Mouse (Mus musculus): ENCODE measurements around the gene Ppp1r2.
"Not testable (repeated sequence)": the region's sequence is repeated elsewhere in the genome, so short reads cannot be mapped to it uniquely, and the experiment has no call there.

The Ppp1r2 gene

DNA sequence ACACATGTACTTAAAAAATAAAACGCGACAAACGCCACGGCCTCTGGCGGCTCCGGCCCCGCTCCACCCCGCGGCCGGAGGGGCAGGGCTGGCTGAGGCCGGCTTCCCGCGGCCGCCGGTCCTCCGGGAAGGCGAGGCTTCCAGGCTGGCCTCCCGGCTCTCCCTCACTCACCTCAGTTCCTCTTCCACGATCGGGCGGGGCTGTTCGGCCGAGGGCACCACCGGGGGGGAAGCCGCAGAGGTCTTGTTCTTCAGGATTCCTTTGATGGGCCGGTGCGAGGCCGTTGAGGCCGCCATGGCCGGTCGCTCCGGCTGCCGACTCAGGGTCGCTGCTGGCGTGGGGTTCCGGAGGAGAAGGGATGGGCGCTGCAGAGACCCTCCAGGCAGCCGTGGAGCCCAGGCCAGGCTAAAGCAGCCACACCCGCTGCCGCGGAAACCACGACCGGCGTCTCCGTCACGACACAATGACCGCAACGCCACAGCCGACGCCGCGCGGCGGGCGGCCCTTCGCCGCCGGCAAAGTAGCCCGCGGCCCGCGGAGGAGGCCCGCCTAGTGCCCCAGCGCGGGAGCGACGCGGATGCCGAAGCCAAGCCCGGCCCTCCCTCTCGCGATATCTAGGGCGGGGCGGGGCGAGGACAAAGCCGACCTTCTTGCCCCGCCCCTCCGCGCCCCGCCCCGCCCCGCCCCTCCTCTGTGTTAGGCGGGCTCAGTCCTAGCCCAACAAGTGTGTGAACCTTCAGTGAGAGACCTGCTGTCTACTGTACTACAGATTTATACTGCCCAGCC is at the start of gene Ppp1r2:
Ppp1r2 (minus strand) TSS at position 604 of the 787 bp plus-strand sequence.
- peak; percentile 82 for DNase-seq (ENCODE audit: low read depth, low spot score)

DNA sequence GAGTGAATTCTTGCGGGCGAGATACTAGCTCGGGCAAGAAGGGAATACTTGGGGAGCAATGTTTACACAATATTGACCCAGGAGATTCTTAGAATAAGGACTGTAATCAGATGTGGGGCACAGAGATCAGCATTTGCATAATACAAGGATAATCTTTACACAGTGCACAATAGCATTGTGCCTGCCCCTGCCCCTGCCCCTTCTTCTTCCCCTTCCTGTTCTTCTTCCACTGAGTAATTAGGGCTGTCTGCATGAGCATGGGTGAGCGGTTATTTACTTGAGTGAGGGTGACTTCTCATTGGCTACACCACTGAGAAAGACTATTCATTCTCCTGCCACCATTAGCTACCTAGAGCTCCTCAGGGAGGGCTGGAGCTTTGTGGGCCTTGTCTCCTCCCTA is 46.4 kb upstream of the Ppp1r2 start:
- DNase-seq (ENCODE audit: low read depth, low spot score) = no peak

- no peak for DNase-seq (ENCODE audit: low read depth, low spot score)
These were observed 45.9 kb upstream of the Ppp1r2 start for GRCm38 (mm10) chr16:31320954-31321353.

DNA sequence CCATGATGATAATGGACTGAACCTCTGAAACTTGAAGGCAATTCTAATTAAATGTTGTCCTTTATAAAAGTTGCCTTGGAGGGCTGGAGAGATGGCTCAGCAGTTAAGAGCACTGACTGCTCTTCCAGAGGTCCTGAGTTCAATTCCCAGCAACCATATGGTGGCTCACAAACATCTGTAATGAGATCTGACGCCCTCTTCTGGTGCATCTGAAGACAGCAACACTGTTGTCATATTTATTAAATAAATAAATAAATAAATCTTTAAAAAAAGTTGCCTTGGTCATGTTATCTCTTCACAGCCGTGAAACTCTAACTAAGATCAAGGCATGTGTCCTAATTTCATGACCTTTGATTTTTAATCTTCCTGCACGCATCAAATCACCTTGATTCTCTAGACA is 44.6 kb upstream of the Ppp1r2 start:
- DNase-seq (ENCODE audit: low read depth, low spot score) = not testable (repeated sequence)

GRCm38 (mm10) chr16:31319316-31319715 is 44.2 kb upstream of the Ppp1r2 start:
- DNase-seq (ENCODE audit: low read depth, low spot score) = no peak

- DNase-seq (ENCODE audit: low read depth, low spot score) = no peak
These were observed 43.3 kb upstream of the Ppp1r2 start for GRCm38 (mm10) chr16:31318418-31318817.

- not testable (repeated sequence) for DNase-seq (ENCODE audit: low read depth, low spot score)
These were observed 41.4 kb upstream of the Ppp1r2 start for GRCm38 (mm10) chr16:31316246-31317143.

DNA sequence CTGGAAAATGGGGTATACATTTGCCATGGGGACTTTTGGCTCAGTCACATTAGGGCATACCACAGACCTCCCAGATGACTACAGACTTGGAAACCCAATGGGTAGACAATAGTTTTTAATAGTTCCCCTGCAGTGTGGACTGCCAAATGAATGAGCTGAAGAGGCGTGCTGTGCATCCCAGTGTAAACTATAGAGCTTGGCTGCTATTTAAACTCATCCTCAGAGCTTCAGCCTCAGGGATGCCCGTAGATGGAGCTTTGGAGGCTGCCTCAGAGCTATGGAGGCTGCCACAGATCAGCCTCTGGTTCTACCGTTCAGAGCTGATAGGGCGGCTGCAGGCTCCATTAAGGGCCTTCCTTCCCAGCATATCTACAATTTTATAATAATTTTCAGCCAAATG is 40.2 kb upstream of the Ppp1r2 start:
- no peak for DNase-seq (ENCODE audit: low read depth, low spot score)

DNA sequence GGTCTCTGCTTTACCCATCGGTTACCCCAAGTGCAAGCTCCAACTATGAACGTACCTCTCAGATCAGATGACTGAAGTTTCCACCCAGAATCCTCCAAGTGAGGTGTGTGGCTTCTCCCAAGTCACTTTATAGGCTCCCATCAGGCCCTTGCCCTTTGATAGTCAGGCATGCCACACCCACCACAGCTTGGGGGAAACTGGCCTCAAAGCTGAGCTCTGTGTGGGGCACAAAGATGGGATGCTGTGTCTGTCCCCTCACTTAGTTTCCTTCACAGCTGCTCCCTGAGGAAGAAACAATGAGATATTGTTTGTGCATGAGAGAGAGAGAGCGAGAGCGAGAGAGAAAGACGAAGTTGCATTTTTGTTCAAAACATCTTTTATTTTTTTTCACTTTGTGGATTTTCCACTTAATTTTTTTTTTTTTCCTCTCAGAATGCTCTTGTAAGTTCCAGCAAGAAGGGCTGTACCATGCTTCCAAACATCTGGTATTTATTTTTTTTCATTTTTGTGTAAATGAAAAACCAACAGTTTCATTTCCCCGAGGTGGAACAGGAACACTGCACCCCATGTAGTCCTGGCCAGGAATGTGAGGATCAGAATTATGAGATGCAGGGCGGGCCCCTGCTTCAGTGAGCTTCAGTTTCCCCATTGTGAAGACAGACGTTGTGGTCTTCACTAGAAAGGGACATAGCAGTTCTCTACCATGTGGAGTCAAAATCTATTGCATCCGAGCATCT is 39.6 kb upstream of the Ppp1r2 start, which contains the start of gene Apod:
Apod (minus strand) TSS at position 312 of the 737 bp plus-strand sequence.
- no peak for DNase-seq (ENCODE audit: low read depth, low spot score)

- DNase-seq (ENCODE audit: low read depth, low spot score) = no peak
These were observed 38.5 kb upstream of the Ppp1r2 start for GRCm38 (mm10) chr16:31313611-31314010.

DNA sequence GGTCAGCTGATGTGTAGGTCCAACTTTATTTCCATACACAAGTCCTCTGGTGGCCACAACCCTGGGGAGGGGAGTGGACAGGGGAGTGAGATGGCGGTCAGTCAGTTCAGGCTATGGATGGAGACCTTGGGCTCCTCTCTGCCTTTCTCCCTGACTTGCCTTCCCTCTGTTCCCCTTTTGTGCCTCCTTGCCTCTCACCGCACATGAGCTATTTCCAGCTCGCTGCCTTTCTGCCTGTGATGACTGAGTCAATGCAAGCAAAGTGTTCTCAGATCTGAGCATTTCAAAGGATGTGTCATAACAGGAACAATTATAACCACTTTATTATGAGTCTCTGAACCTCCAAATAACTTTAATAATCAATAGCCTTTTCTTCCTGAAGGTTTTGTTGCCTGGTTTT is 37.2 kb upstream of the Ppp1r2 start:
- no peak for DNase-seq (ENCODE audit: low read depth, low spot score)

GRCm38 (mm10) chr16:31305199-31305919 is 30.3 kb upstream of the Ppp1r2 start:
- no peak for DNase-seq (ENCODE audit: low read depth, low spot score)

DNA sequence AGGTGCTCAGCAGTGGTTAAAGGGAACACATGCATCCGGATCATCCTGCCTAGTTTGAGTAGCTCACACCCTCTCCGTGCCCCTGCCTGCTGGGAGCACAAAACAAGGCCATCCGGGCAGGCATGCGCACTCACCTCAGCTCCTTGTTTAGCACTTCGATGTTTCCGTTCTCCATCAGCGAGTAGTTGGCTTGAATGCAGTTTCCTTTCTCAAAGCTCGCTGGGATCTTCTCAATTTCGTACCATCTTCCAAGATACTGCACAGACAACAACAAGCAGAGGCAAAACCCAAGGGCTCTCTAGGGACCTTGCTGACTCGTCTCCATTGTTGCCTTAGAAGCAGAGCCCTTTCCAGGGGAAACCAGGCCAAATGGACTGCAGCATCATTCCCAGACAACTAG is 28.2 kb upstream of the Ppp1r2 start:
- DNase-seq (ENCODE audit: low read depth, low spot score) = no peak

GRCm38 (mm10) chr16:31300883-31301532 is 25.9 kb upstream of the Ppp1r2 start:
- DNase-seq (ENCODE audit: low read depth, low spot score) = no peak

DNA sequence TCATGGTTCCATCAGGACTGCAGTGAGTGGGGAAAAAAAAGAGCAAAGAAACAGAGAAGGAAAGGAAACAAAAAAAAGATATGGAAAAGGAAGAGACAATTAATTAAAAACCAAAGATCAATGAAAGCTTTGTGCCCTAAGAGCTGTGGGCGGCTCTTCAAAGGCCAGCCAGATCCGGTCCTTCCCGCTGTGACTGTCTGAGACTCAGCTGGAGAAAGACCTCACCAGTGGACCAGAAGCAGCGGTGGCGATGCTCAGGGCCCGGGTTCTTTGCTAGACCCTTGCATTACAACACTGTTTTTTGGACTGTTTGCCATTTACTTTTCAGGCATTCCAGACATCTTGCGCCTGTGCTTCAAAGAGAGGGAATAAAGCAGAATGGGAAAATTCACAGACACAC is 25.4 kb upstream of the Ppp1r2 start:
- no peak for DNase-seq (ENCODE audit: low read depth, low spot score)

DNA sequence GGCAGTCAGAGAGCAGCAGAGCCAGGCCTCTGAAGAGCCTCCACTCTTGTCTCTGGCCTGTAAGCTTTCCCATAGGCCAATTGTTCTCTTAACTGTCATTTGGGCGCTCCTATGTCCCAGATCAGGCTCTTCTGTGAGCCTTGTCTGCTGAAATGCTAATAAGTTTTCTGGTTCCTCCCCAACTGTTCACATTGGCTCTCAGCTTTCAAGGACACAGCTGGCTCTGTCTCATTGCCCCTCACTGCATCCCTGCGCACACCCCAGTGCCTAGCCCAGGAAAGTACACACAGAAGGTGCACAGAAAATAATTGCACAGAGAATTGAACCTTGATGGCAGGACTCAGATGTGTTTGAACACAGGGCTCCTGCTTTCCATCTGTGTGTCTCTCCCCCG is 24.9 kb upstream of the Ppp1r2 start:
- no peak for DNase-seq (ENCODE audit: low read depth, low spot score)

- DNase-seq (ENCODE audit: low read depth, low spot score) = no peak
These were observed 24.3 kb upstream of the Ppp1r2 start for GRCm38 (mm10) chr16:31299164-31299959.

DNA sequence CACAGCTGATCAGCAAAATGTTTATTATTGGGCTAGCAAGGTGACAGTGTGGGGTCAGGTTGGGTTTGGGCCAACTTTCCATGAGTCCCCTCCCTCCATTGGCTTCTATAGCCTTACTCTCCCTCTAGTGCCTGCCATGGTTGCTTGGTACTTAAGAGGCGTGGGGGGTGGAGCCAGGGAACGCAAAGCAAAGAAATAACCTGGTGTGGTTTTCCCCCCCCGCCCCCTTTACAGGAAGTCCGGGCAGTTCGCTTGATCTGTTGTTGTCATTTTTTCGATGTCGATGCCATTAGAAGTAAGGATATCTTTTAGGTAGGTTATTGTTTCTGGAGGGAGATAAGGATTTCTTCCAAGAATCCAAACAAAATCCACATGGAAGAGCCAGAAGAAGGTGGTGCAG is 22.0 kb upstream of the Ppp1r2 start:
- no peak for DNase-seq (ENCODE audit: low read depth, low spot score)

GRCm38 (mm10) chr16:31293761-31294160 is 18.7 kb upstream of the Ppp1r2 start:
- no peak for DNase-seq (ENCODE audit: low read depth, low spot score)

Data from c-Kit-negative CD71-positive TER-119-positive erythroid progenitor cells, embryonic 14.5 days (primary cell).